Mouse (Mus musculus): ENCODE measurements around the gene Rnf13.

- TF ChIP-seq GATA1 (IDR thresholded peaks at IDR 0.05; ENCODE audit: borderline replicate concordance, low read length), result no peak
- TF ChIP-seq FLI1 (IDR thresholded peaks at IDR 0.05; ENCODE audit: low read length), result no peak
Observed at GRCm38 (mm10) chr3:57847760-57848185, 111.9 kb downstream of the Rnf13 start, which contains the start of gene Pfn2.
